Mouse (Mus musculus) monocyte, adult 2 months (primary cell): ENCODE data around the gene Pnma1.

Source experiments
- DNase-seq, 2 experiments: peaks; one replicate each; pipeline ENCODE4 v3.0.0; 2022; ENCODE audit warnings: low spot score in 2 of 2, low read depth in 1 of 2

Gene Pnma1

GRCm38 (mm10) chr12:84178652-84179445, 30.6 kb upstream of the Pnma1 start:
- no peak for DNase-seq

DNA sequence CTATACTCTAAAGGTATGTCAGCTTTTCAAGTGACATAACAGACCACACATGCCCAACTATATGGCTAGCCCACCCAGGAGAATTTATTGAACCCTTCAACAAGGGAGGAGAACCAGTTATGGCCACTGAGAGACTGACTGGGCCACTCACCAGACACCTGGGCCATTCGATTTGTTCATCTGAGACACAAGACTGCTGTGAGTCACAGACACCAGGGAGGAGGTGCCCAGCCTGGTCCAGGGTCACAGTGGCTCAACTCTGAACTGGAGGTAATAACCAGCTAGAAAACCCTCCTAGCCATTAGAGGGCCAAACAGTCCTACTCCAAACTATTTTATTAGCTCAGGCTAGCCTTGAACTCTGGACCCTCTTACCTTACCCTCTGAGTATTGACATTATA, 29.8 kb upstream of the Pnma1 start:
- DNase-seq = no peak

GRCm38 (mm10) chr12:84176886-84177765, 28.8 kb upstream of the Pnma1 start:
- DNase-seq = no peak

GRCm38 (mm10) chr12:84176126-84176769, 28.0 kb upstream of the Pnma1 start:
- no peak for DNase-seq

GRCm38 (mm10) chr12:84175659-84176061, 27.4 kb upstream of the Pnma1 start:
- peak; percentile 73 to 74 for DNase-seq

- peak in 1 of 2 experiments; percentile 33 for DNase-seq
Measured at GRCm38 (mm10) chr12:84174871-84175270, 26.6 kb upstream of the Pnma1 start.

- peak in 1 of 2 experiments; percentile 58 for DNase-seq
Measured at GRCm38 (mm10) chr12:84174190-84174811, 26.0 kb upstream of the Pnma1 start.

GRCm38 (mm10) chr12:84173309-84173915, 25.1 kb upstream of the Pnma1 start:
- no peak for DNase-seq

GRCm38 (mm10) chr12:84172862-84173261, 24.6 kb upstream of the Pnma1 start:
- DNase-seq = no peak

GRCm38 (mm10) chr12:84172216-84172615, 23.9 kb upstream of the Pnma1 start:
- no peak for DNase-seq

- DNase-seq = no peak
Measured at GRCm38 (mm10) chr12:84170610-84171009, 22.3 kb upstream of the Pnma1 start.

- DNase-seq = no peak
Measured at GRCm38 (mm10) chr12:84165631-84166373, 17.5 kb upstream of the Pnma1 start.

GRCm38 (mm10) chr12:84163586-84164110, 15.4 kb upstream of the Pnma1 start:
- no peak for DNase-seq

GRCm38 (mm10) chr12:84163133-84163532, 14.8 kb upstream of the Pnma1 start:
- DNase-seq = peak in 1 of 2 experiments; percentile 44

DNA sequence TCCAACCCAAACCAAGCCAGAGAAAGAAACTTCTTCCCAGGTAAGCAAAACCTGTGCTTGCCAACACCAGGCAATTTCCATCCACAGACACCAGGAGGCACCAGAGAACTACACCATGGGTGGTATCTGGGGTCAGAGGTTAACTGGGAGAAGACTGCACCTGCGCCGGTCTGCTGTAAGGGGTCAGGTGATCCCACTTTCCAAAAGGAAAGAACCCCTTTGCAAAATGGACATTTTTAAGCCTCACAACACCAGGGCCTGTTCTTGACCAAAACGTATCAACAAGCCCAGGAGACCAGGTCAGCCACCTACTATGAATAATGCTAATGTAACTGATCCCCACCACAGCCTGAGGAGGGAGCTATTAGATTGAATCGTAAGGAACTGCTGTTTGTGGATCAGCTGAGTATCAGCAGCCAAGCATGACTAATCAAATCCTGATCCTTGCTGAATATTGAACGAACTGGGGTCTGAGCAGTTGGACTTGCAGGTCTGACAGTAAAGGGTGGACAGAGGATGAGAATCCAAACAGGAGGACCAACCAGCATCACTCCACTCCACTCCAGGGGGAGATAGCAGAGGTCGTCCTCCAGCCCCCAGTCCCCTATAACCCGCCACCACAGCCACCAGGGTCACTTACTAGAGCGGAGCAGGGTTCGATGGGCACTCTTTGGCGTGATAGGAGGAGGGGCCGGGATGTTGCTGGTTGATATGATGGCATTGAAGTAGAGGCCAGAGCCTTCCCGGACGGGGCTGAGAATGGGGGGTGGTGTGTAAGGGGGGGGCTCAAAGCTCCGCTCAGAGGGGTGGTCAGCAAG, 13.5 kb upstream of the Pnma1 start:
- DNase-seq = no peak

- no peak for DNase-seq
Measured at GRCm38 (mm10) chr12:84161116-84161515, 12.8 kb upstream of the Pnma1 start.

- DNase-seq = no peak
Measured at GRCm38 (mm10) chr12:84160491-84160890, 12.2 kb upstream of the Pnma1 start.

- DNase-seq = no peak
Measured at GRCm38 (mm10) chr12:84158156-84158555, 9.9 kb upstream of the Pnma1 start.

DNA sequence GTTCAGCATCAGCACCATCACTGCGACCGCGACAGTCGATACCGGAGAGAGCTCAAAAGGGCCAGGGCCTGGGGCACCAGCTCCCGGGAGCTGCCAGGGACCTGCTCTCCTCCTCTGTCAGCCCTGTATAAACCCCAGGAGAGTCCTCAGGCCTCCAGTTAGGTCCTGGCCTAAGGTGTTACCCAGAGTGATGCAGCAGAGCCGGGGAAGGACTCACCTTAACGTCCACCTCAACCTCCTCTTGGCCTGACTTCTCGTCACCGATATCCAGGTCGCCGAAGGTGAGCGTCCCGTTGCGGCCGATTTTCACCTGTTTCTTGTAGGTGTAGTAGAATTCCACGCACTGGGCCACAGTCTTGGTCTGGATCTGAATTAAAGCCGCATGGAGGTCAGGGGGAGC, 7.9 kb upstream of the Pnma1 start:
- DNase-seq = no peak
